Mouse (Mus musculus) midbrain, embryonic 13.5 days (tissue): ENCODE measurements around the gene C1qtnf6. TPM values are rescaled to one million over a fixed set of nuclear protein-coding genes. Genes with fewer than 3 reads are reported as not detected.

Source experiments
- ATAC-seq: fragments of 200-750 bp; cut with Nextera tagmentation; 2 replicates; pipeline ENCODE4 v1.8.0; 2017; ENCODE audit warnings: mild to moderate bottlenecking, moderate TSS enrichment, moderate library complexity
- H3K27ac ChIP-seq: fragments of 300-500 bp; sonication (generic); 2 replicates; pipeline ENCODE4 v1.5.1; 2015; ENCODE audit warnings: inconsistent platforms, mild to moderate bottlenecking, moderate library complexity
- H3K27me3 ChIP-seq: fragments of 300-500 bp; sonication (generic); 2 replicates; pipeline ENCODE4 v1.6.1; 2015; ENCODE audit warnings: mild to moderate bottlenecking, inconsistent platforms
- H3K36me3 ChIP-seq: fragments of 300-500 bp; sonication (generic); 2 replicates; pipeline ENCODE4 v1.6.1; 2015; ENCODE audit warnings: mild to moderate bottlenecking, inconsistent platforms
- H3K4me1 ChIP-seq: fragments of 300-500 bp; sonication (generic); replicated peaks from 2 replicates; pipeline ENCODE4 v1.6.1; 2015; ENCODE audit warnings: inconsistent platforms
- H3K4me2 ChIP-seq: fragments of 300-500 bp; sonication (generic); replicated peaks from 2 replicates; pipeline ENCODE4 v1.6.1; 2015; ENCODE audit warnings: moderate library complexity, mild to moderate bottlenecking, inconsistent platforms
- H3K4me3 ChIP-seq: fragments of 300-500 bp; sonication (generic); replicated peaks from 2 replicates; pipeline ENCODE4 v1.5.1; 2015; ENCODE audit warnings: mild to moderate bottlenecking, inconsistent platforms
- H3K9ac ChIP-seq: fragments of 300-500 bp; sonication (generic); replicated peaks from 2 replicates; pipeline ENCODE4 v1.6.1; 2015; ENCODE audit warnings: mild to moderate bottlenecking, inconsistent platforms
- H3K9me3 ChIP-seq: fragments of 300-500 bp; sonication (generic); 2 replicates; pipeline ENCODE4 v1.6.1; 2016; ENCODE audit warnings: mild to moderate bottlenecking, inconsistent platforms
- WGBS: fragments of 180-500 bp; shearing (Covaris S2); methylation state at CpG from one replicate; pipeline ENCODE4 v1.1.7; 2015; 5-methylcytosine and 5-hydroxymethylcytosine counted together
- polyA plus RNA-seq: library from polyadenylated mRNA; unstranded; fragments of >200 nt; fragmentation: Nextera tagmentation; extraction: Ambion mirVana; gene quantifications from 2 replicates; pipeline ENCODE4 v1.2.1, GENCODE M21; 2015

C1qtnf6 gene
- polyA plus RNA-seq, 1 experiment from 2014 or later: 5.6 TPM

DNA sequence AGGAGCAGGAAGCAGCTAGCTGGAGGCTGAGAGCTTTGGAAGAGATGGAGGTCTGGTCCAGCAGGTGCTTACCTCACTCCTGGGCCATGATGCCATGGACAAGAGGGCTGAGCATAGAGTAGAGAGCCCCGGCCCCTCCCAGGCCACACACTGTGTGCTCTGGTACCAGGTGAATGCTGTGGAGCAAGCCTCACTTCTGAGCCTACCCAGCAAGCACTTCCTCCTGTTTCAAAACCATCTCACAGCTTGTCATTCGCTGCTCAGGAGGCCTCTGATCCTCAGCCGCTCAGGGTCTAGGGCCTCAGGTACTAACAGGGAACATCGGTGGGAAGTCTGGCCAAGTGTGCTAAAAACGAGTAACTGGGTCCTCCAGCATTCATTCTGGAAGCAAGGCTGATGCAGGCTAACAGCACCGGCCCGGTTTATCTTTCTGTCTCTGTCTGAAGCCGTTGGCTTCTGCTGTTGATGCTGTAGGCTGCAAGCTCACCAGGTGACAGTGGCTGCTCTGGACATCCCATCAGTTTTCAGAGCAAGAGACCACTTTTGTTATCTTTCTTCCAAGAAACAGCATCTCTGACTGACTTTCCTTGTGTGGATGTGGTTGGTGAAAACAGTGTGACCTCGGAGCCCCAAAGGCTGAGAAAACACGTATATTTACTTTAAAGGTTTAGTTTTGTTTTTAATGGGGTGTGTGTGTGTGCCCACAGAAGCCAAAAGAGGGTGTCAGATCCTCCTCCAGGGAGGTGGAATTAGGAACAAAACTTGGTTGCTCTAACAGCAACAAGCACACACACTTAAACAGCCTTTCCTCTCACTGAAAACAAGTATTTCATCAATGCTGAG lies 26.7 kb upstream of the C1qtnf6 start:
- H3K9ac ChIP-seq: no peak overlapping the region
- H3K27ac ChIP-seq: no peak overlapping the region
- H3K36me3 ChIP-seq: no peaks in the 10 kb centered on the region
- H3K4me2 ChIP-seq: no peak overlapping the region
- H3K4me3 ChIP-seq: no peak overlapping the region
- ATAC-seq: no peak
- no peaks in the 10 kb centered on the region for H3K9me3 ChIP-seq
- WGBS: 73% methylated on average over 10 of the region's 10 CpGs
- no peaks in the 10 kb centered on the region for H3K4me1 ChIP-seq
- no peaks in the 10 kb centered on the region for H3K27me3 ChIP-seq

DNA sequence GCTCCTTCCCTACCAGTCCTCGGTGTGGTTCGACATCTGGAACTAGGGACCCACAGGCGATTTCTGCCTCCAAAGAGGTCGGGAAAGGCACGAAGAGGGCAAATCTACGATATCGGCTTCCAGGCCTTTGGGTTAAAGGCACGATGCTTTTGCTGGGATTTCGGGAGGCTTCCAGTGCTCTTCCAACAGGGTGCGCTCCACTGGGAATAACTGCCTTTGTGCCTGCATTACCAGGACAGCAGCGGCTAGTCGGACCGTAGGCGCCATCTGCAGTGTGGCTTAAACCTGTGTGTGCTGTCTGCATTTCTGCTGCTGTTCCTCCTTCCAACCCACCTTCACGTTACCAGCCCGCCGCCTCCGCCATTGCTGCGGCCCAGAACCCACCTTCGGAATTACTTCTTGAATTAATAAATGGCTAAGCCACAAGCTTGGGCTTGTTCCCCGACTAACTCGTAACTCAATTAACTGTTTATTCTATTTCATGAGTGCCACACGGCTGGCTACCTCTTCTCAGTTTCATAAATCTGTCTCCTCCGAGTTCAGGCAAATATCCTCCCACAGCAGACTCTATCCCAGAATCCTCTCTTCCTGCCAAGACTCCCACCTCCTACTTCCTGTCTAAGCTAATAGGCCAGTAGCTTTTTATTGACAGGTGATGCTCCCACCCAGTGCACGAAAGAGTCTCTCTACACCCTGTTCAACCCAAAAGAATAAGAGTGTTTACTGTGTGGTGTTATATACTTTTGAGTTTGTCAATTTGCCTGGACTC lies 23.5 kb upstream of the C1qtnf6 start:
- Histone ChIP-seq H3K4me2 (0 out of 2 replicates have a peak overlapping the region, but pooled peaks have one; percentile 3), H3K4me3 (no peak overlapping the region), H3K36me3 (no peaks in the 10 kb centered on the region), H3K27ac (no peak overlapping the region), H3K9ac (no peak overlapping the region), H3K9me3 (peaks cover 13% of the 10 kb centered on the region; the same call in 1 of the 2 replicates), H3K4me1 (no peaks in the 10 kb centered on the region), H3K27me3 (no peaks in the 10 kb centered on the region)
- 71% methylated on average over 25 of the region's 25 CpGs for WGBS
- ATAC-seq: no peak

GRCm38 (mm10) chr15:78549189-78549734 lies 18.0 kb upstream of the C1qtnf6 start:
- Histone ChIP-seq H3K4me1 (peaks cover 23% of the 10 kb centered on the region), H3K9me3 (peaks cover 13% of the 10 kb centered on the region; the same call in 1 of the 2 replicates), H3K36me3 (no peaks in the 10 kb centered on the region), H3K4me3 (no peak overlapping the region), H3K9ac (no peak overlapping the region), H3K27ac (no peak overlapping the region), H3K4me2 (no peak overlapping the region), H3K27me3 (no peaks in the 10 kb centered on the region)
- WGBS: 78% methylated on average over 4 of the region's 4 CpGs
- 0 out of 2 replicates have a peak, but pooled peaks have one; percentile 34 for ATAC-seq

DNA sequence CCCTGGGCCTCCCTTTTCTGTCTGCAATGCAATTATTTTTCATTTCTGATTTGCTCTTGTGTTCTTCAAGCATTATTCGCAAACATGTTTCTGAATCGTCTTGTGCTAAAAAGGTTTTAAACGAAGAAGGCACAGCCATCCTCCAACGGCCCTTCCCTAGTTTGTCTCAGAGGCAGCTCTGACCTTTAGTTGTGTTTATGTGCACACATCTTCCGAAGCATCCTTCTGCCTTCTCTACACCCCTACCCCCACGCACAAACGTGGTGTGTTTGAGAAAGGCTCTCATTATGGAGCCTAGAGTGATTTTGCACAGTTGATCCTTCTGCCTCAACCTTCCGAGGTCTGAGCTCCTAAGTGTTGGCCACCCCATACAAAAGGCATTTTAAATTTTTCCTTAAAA lies 17.5 kb upstream of the C1qtnf6 start:
- Histone ChIP-seq H3K9ac (no peak overlapping the region), H3K9me3 (peaks cover 13% of the 10 kb centered on the region; the same call in 1 of the 2 replicates), H3K4me2 (no peak overlapping the region), H3K4me3 (no peak overlapping the region), H3K27me3 (no peaks in the 10 kb centered on the region), H3K27ac (no peak overlapping the region), H3K36me3 (no peaks in the 10 kb centered on the region), H3K4me1 (peaks cover 23% of the 10 kb centered on the region)
- no peak for ATAC-seq
- WGBS: 71% methylated on average over 8 of the region's 8 CpGs

DNA sequence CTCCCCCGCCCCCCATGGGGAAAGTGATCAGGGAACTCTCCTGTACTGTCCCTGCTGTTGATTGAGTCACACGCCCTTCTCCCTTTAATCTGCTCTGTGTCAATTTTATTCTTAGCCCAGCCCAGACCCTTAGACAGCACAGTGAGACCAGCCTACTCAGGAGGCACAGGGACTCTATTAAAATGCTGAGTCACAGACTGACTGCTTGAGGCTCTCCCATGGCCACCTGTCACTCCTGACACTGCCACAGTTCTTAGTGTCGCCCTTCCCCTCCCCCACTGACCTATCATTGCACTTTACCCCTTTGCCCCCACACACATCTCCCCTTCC lies 17.1 kb upstream of the C1qtnf6 start:
- Histone ChIP-seq H3K4me2 (no peak overlapping the region), H3K27me3 (no peaks in the 10 kb centered on the region), H3K4me3 (no peak overlapping the region), H3K9me3 (peaks cover 13% of the 10 kb centered on the region; the same call in 1 of the 2 replicates), H3K27ac (no peak overlapping the region), H3K4me1 (peaks cover 23% of the 10 kb centered on the region), H3K36me3 (no peaks in the 10 kb centered on the region), H3K9ac (no peak overlapping the region)
- WGBS: 30% methylated on average over 3 of the region's 3 CpGs
- ATAC-seq: peak; percentile 24; the same call in 1 of the 2 replicates

DNA sequence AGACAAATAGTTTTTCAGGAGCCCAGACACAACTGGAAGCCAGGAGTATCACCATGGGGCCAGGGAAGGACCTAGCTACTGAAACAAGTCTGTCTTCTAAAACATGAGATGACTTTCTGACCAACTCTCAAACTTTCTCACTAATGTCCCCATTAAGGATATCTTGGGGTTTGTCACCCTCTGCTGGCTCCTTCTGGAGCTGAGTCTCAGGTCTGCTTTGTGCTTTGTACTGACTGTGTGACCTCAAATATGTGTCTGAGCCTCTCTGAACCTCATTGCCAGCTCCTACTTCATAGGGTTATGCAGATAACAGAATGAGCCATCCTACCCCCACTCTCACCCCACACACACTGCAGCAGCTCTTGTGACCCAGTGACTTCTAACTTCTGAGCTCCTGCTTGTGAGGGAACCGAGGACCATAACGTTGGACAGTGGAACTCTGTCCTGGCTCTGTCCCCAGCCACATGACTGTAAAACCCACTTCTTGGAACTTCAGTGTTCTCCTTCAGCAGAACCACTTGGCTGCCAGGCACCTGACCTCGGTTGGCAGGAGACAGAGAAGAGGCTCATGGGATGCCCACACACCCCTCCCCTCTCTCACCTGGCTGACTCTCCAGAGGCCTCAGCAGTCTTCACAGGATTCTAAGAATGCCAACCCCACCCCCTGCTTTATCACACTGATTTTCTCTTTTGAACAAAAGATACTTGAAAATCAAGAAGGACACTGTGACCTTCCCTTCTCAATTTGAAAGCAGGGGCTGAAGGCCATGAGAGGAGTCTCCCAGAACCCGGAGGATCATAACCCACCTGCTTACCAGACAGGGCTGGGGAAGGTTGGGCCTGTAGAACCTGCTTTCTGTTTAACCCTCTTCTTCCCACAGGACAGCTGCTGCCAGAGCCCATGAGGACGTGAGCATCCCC lies 16.5 kb upstream of the C1qtnf6 start:
- Histone ChIP-seq H3K4me2 (no peak overlapping the region), H3K4me3 (no peak overlapping the region), H3K27me3 (no peaks in the 10 kb centered on the region), H3K9ac (no peak overlapping the region), H3K4me1 (peaks cover 23% of the 10 kb centered on the region), H3K9me3 (peaks cover 13% of the 10 kb centered on the region; the same call in 1 of the 2 replicates), H3K36me3 (no peaks in the 10 kb centered on the region), H3K27ac (no peak overlapping the region)
- 52% methylated on average over 5 of the region's 5 CpGs for WGBS
- no peak for ATAC-seq

DNA sequence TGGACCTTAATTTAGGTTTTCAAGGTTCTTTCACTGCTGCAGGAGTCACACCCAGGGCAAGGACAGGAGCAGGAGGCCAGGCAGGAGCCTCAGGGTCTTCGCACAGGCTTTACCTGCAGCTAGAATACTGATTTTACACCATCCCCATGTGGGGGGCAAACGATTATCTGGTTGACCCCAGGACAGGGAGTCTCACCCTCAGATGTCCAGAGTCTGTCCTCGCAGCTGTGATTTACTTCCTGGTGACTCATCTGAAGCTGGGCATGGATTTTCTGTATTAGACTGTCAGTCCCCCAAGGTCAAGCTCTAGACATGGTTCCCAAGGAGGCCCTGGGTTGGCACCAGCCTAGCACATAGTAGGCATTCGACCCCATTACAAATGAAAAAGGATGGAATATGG lies 14.8 kb upstream of the C1qtnf6 start:
- whole genome bisulfite sequencing: 87% methylated on average over 4 of the region's 4 CpGs
- Histone ChIP-seq H3K36me3 (no peaks in the 10 kb centered on the region), H3K4me1 (peaks cover 26% of the 10 kb centered on the region), H3K27me3 (no peaks in the 10 kb centered on the region), H3K27ac (no peak overlapping the region), H3K9ac (no peak overlapping the region), H3K9me3 (peaks cover 4% of the 10 kb centered on the region; the same call in 1 of the 2 replicates), H3K4me3 (no peak overlapping the region), H3K4me2 (no peak overlapping the region)
- no peak for ATAC-seq

DNA sequence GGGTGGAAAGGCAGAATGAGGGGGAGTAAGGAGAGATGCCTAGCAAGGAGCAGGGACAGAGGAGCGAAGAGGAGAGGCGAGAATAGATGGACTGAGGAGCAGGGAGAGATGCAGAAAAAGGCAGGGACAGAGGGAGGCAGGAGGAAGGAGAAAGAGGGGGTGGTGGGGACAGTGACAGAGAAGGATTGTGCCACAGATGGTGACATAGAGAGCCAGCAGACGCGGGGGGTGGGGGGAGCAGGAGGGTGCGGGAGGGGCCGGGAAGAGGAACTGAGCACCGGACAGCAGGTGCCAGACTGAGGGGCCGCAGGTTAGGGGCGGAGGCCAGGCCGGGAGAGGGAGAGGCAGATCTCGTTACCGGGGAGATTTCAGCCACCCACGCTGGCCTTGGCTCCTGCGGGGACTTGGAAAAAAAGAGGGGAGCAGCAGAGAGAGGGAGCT lies 13.4 kb upstream of the C1qtnf6 start, which contains the start of gene Sstr3:
Gene Sstr3 (minus strand): TSS at position 125 of the 441 bp plus-strand sequence.
- Histone ChIP-seq H3K4me3 (no peak within 1 kb of the TSS), H3K27ac (no peak within 1 kb of the TSS), H3K9me3 (no peaks in the 10 kb centered on the region), H3K9ac (peak within 1 kb of the TSS; percentile 51), H3K27me3 (no peaks in the 10 kb centered on the region), H3K36me3 (no peaks in the 10 kb centered on the region), H3K4me1 (peaks cover 26% of the 10 kb centered on the region), H3K4me2 (peak within 1 kb of the TSS; percentile 39)
- 10% methylated on average over 14 of the region's 14 CpGs for WGBS
- ATAC-seq: no peak

- Histone ChIP-seq H3K4me3 (no peak overlapping the region), H3K4me2 (no peak overlapping the region), H3K4me1 (peaks cover 26% of the 10 kb centered on the region), H3K36me3 (no peaks in the 10 kb centered on the region), H3K9me3 (no peaks in the 10 kb centered on the region), H3K9ac (no peak overlapping the region), H3K27ac (no peak overlapping the region), H3K27me3 (no peaks in the 10 kb centered on the region)
- 82% methylated on average over 15 of the region's 15 CpGs for WGBS
- no peak for ATAC-seq
Observed at GRCm38 (mm10) chr15:78544041-78544440, 12.8 kb upstream of the C1qtnf6 start.

DNA sequence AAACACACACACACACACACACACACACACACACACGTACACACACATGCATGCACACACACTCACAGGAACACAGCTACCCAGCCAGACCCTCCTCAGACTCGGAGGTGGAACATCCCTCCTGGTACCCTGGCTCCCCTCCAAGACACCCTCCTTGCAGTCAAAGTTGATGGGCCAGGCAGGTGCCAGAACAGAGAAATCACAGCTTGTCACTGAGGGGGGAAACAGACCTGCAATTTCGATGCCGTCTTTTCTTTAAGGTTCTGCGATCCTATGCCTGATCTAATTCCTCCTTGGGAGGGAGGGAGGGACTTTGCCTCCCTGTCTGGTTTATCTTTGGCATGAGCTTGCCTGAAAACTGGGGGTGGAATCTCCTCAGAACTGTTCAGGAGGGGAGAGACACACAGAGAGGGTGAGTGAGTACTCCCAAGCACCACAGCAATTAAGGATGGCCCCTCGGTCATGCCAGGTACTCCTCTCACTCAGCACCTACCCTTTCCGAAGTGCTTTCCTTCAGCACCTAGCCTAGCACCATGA lies 11.6 kb upstream of the C1qtnf6 start:
- H3K4me2 ChIP-seq: no peak overlapping the region
- no peak for ATAC-seq
- no peak overlapping the region for H3K4me3 ChIP-seq

More for the DNA sequence above, 11.6 kb upstream of the C1qtnf6 start:
- Histone ChIP-seq H3K27me3 (0 out of 2 replicates have a peak, but pooled peaks cover 2% of the 10 kb centered on the region), H3K9me3 (no peaks in the 10 kb centered on the region), H3K9ac (no peak overlapping the region), H3K36me3 (no peaks in the 10 kb centered on the region), H3K4me1 (peaks cover 17% of the 10 kb centered on the region), H3K27ac (no peak overlapping the region)
- WGBS: 74% methylated on average over 7 of the region's 7 CpGs
